Mouse (Mus musculus) forebrain, embryonic 10.5 days (tissue): ENCODE results near the gene Tollip. TPM values are rescaled to one million over a fixed set of nuclear protein-coding genes. Genes with fewer than 3 reads are reported as not detected.

ENCODE experiments used
- DNase-seq: peaks from one replicate; pipeline ENCODE4 v3.0.0-alpha.2; 2017; ENCODE audit warnings: low spot score; ENCODE audit errors: extremely low spot score
- H3K27ac ChIP-seq: fragments of 300-500 bp; sonication (generic); 2 replicates; pipeline ENCODE4 v1.5.1; 2016; ENCODE audit warnings: mild to moderate bottlenecking
- H3K27me3 ChIP-seq: fragments of 300-500 bp; sonication (generic); 2 replicates; pipeline ENCODE4 v1.6.1; 2016; ENCODE audit warnings: mild to moderate bottlenecking; ENCODE audit not compliant: poor library complexity, severe bottlenecking
- H3K36me3 ChIP-seq: fragments of 300-500 bp; sonication (generic); replicated peaks from 2 replicates; pipeline ENCODE4 v1.6.1; 2016; ENCODE audit warnings: mild to moderate bottlenecking, moderate library complexity
- H3K4me1 ChIP-seq: fragments of 300-500 bp; sonication (generic); 2 replicates; pipeline ENCODE4 v1.6.1; 2016
- H3K4me3 ChIP-seq: fragments of 300-500 bp; sonication (generic); 2 replicates; pipeline ENCODE4 v1.5.1; 2016; ENCODE audit warnings: mild to moderate bottlenecking, moderate library complexity
- H3K9me3 ChIP-seq: fragments of 300-500 bp; sonication (generic); 2 replicates; pipeline ENCODE4 v1.6.1; 2016; ENCODE audit warnings: mild to moderate bottlenecking, moderate library complexity
- WGBS: fragments of 180-500 bp; shearing (Covaris S2); methylation state at CpG from one replicate; pipeline ENCODE4 v1.1.7; 2016; 5-methylcytosine and 5-hydroxymethylcytosine counted together
- polyA plus RNA-seq: library from polyadenylated mRNA; unstranded; fragments of >200 nt; fragmentation: Nextera tagmentation; extraction: Ambion mirVana; gene quantifications from 2 replicates; pipeline ENCODE4 v1.2.1, GENCODE M21; 2016

Gene Tollip
- polyA plus RNA-seq, 1 experiment from 2014 or later, result 53.2 TPM

DNA sequence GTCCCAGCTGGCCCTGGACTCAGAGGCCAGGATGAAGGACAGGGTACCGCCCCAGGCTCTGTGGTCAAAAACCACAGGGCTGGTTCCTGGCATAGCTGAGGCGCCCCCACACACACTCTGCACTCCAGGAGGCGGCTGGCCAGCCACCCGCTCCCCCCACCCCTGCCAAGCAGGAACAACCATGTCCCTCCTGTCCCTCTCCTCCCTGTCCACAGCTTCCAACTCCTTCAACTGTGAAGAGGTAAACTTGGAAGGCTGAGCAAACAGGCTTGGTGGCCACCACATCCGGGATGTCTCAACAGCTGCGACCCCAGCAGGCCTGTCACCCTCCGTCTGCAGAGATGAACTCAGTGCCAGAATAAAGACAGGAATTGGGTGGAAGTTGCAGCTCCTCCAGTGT lies 82.4 kb downstream of the Tollip start:
- Histone ChIP-seq H3K27me3 (no peaks in the 10 kb centered on the region), H3K36me3 (no peaks in the 10 kb centered on the region), H3K27ac (no peak overlapping the region), H3K9me3 (no peaks in the 10 kb centered on the region), H3K4me3 (no peak overlapping the region), H3K4me1 (no peaks in the 10 kb centered on the region)
- WGBS, result 89% methylated on average over 7 of the region's 7 CpGs
- no peak for DNase-seq

Other genes starting within 250 kb of the Tollip start
- 0.17 TPM in 1 of 2 replicates, not detected in the other for gene Muc2, start 228.2 kb downstream of the Tollip start, polyA plus RNA-seq
- not detected in 2 replicates for gene Muc5ac, start 129.5 kb downstream of the Tollip start, polyA plus RNA-seq
- 0.01 TPM in 2 replicates for gene Muc5b, start 79.4 kb downstream of the Tollip start, polyA plus RNA-seq
- gene Brsk2, start 31.2 kb upstream of the Tollip start, polyA plus RNA-seq, result 6.0 and 6.7 TPM in 2 replicates
- 60.9 and 65.7 TPM in 2 replicates for gene Mob2, start 142.6 kb upstream of the Tollip start, polyA plus RNA-seq
- gene Dusp8, start 177.3 kb upstream of the Tollip start, polyA plus RNA-seq, result 3.6 and 7.3 TPM in 2 replicates
- gene Gm45618, start 202.2 kb upstream of the Tollip start, polyA plus RNA-seq, result 0.38 TPM in 1 of 2 replicates, not detected in the other
- not detected in 2 replicates for gene Gm39115, start 217.5 kb upstream of the Tollip start, polyA plus RNA-seq
- not detected in 2 replicates for gene Gm45337, start 226.1 kb upstream of the Tollip start, polyA plus RNA-seq
- not detected in 2 replicates for gene Gm29735, start 238.6 kb upstream of the Tollip start, polyA plus RNA-seq
- gene Gm4553, start 247.2 kb upstream of the Tollip start, polyA plus RNA-seq, result not detected in 2 replicates